Mouse (Mus musculus) left cerebral cortex, postnatal 14 days (tissue): ENCODE results near the gene Zyx. TPM values are rescaled to one million over a fixed set of nuclear protein-coding genes. Genes with fewer than 3 reads are reported as not detected.

Experiments
- DNase-seq, 2 experiments: peaks; one replicate each; pipeline ENCODE4 v3.0.0; 2021 to 2022; ENCODE audit warnings: low spot score in 2 of 2, mixed read lengths in 1 of 2
- intact Hi-C: fragments of 180-260 bp; cut with DNase I; formaldehyde crosslinking; loops from one replicate; pipeline ENCODE4 v1.15.1; 2025
- total RNA-seq, 2 experiments: library from RNA; stranded (reverse); gene quantifications; 2 replicates each; pipeline ENCODE4 v1.2.3; 2021

Zyx gene
- total RNA-seq, 2 experiments from 2014 or later = 51.8 to 60.0 TPM

GRCm38 (mm10) chr6:42361041-42361895 lies 11.8 kb downstream of the Zyx start:
- intact Hi-C loops = no loop called here
- no peak for DNase-seq

- no peak for DNase-seq
- intact Hi-C loops = no loop called here
Measured at GRCm38 (mm10) chr6:42362074-42362473, 12.6 kb downstream of the Zyx start.

GRCm38 (mm10) chr6:42362497-42362896 lies 13.1 kb downstream of the Zyx start:
- intact Hi-C loops = no loop called here

GRCm38 (mm10) chr6:42362974-42363373 lies 13.5 kb downstream of the Zyx start:
- DNase-seq = no peak
- intact Hi-C loops = no loop called here

More at GRCm38 (mm10) chr6:42362497-42362896, 13.1 kb downstream of the Zyx start:
- DNase-seq = no peak

- no peak for DNase-seq
- intact Hi-C loops = no loop called here
Measured at GRCm38 (mm10) chr6:42364066-42364465, 14.6 kb downstream of the Zyx start.

- intact Hi-C loops = no loop called here
- DNase-seq = no peak
Measured at GRCm38 (mm10) chr6:42364607-42365006, 15.2 kb downstream of the Zyx start.

- intact Hi-C loops = no loop called here
- no peak for DNase-seq
Measured at GRCm38 (mm10) chr6:42365215-42365614, 15.8 kb downstream of the Zyx start.

GRCm38 (mm10) chr6:42369870-42370269 lies 20.4 kb downstream of the Zyx start:
- intact Hi-C loops = no loop called here

GRCm38 (mm10) chr6:42370630-42371363 lies 21.4 kb downstream of the Zyx start:
- DNase-seq = no peak
- intact Hi-C loops = no loop called here

More at GRCm38 (mm10) chr6:42369870-42370269, 20.4 kb downstream of the Zyx start:
- DNase-seq = no peak

- DNase-seq = no peak
- intact Hi-C loops = no loop called here
Measured at GRCm38 (mm10) chr6:42372001-42372400, 22.6 kb downstream of the Zyx start.

- intact Hi-C loops = no loop called here
- no peak for DNase-seq
Measured at GRCm38 (mm10) chr6:42372421-42372815, 23.0 kb downstream of the Zyx start.

GRCm38 (mm10) chr6:42372816-42373547 lies 23.6 kb downstream of the Zyx start, which contains the start of gene Epha1:
TSS of gene Epha1 (minus strand) at chr6:42373268.
- DNase-seq = peak; percentile 58 to 62
- intact Hi-C loops = no loop called here

- DNase-seq = no peak
- intact Hi-C loops = no loop called here
Measured at GRCm38 (mm10) chr6:42373669-42374430, 24.4 kb downstream of the Zyx start.

- no peak for DNase-seq
- intact Hi-C loops = no loop called here
Measured at GRCm38 (mm10) chr6:42374701-42375100, 25.3 kb downstream of the Zyx start.

GRCm38 (mm10) chr6:42375131-42375530 lies 25.7 kb downstream of the Zyx start:
- DNase-seq = no peak
- intact Hi-C loops = no loop called here

- intact Hi-C loops = no loop called here
- no peak for DNase-seq
Measured at GRCm38 (mm10) chr6:42376016-42376415, 26.6 kb downstream of the Zyx start.

GRCm38 (mm10) chr6:42376504-42377019 lies 27.1 kb downstream of the Zyx start:
- DNase-seq = no peak
- intact Hi-C loops = no loop called here

- intact Hi-C loops = no loop called here
- DNase-seq = no peak
Measured at GRCm38 (mm10) chr6:42377280-42377679, 27.9 kb downstream of the Zyx start.

GRCm38 (mm10) chr6:42379551-42379950 lies 30.1 kb downstream of the Zyx start:
- intact Hi-C loops = no loop called here
- DNase-seq = no peak
